Mouse (Mus musculus) cortical plate, adult 2 months (tissue): Measurements from ENCODE around the gene Zfp740.

Source experiments
- CTCF ChIP-seq: fragments of 200-500 bp; IDR thresholded peaks from 2 replicates; pipeline ENCODE4 v1.5.1; 2011; ENCODE audit warnings: mild to moderate bottlenecking, control low read depth, low read length; ENCODE audit not compliant: insufficient read depth; ENCODE audit errors: extremely low read depth
- POLR2A ChIP-seq: fragments of 200-500 bp; IDR thresholded peaks from 2 replicates; pipeline ENCODE4 v1.6.1; 2011; ENCODE audit warnings: mild to moderate bottlenecking, low read length, control low read depth; ENCODE audit not compliant: insufficient read depth; ENCODE audit errors: extremely low read depth

DNA sequence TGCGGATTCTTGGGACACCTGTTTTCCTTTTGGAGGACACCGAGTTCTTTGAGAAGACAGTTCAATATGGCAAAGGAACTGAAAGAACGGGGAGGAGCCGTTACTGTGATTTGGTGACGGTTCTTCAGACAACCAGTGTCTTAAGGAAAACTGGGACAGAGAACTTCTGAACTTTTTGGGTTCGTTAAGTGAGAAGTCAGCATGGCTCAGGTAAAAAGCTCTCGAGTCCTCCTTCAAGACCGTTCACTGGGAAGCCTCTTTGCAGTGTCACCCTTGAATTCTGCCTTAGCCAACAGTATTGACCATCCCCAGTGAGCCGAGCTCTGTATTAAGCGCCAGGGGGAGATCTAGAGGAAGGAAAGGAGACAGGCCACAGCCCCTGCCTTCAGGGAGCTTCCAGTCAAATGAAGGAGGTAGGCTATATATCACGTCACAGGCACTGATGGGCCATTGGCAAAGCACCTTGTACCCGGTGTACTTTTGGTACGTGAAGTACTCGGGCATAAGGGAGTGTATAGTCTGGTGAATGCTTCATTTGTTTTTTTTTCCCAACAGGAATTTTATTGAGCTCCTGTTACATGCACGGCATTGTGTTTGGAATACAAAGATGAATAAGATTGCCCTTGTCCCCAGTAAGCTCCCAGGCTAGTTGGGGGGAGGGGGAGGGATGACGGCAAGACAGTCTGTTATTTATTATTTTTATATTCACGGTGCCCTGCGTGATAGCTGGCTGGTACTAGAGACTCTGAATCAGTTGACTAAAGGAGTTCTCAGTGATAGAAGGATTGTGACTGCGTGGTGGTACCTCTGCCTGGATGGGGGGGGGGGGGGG lies 1.8 kb downstream of the Zfp740 start, which contains the start of gene Csad:
- TF ChIP-seq POLR2A (no peak), CTCF (no peak)
